Mouse (Mus musculus) intestine, embryonic 14.5 days (tissue): ENCODE results near the gene Homer1. TPM values are rescaled to one million over a fixed set of nuclear protein-coding genes. Genes with fewer than 3 reads are reported as not detected.

Experiments
- ATAC-seq: fragments of 200-750 bp; cut with Nextera tagmentation; replicated peaks from 2 replicates; pipeline ENCODE4 v1.8.0; 2017; ENCODE audit warnings: low read depth, moderate number of reproducible peaks, moderate TSS enrichment, moderate library complexity; ENCODE audit not compliant: low FRiP score, low TSS enrichment
- DNase-seq: peaks from one replicate; pipeline ENCODE4 v3.0.0-alpha.2; 2018; ENCODE audit warnings: low spot score
- H3K27ac ChIP-seq: fragments of 300-500 bp; sonication (generic); 2 replicates; pipeline ENCODE4 v1.5.1; 2014; ENCODE audit warnings: low read depth, mild to moderate bottlenecking, control low read depth
- H3K27me3 ChIP-seq: fragments of 300-500 bp; sonication (generic); replicated peaks from 2 replicates; pipeline ENCODE4 v1.6.1; 2014; ENCODE audit warnings: low read length, control low read depth; ENCODE audit not compliant: control insufficient read depth, insufficient read depth
- H3K36me3 ChIP-seq: fragments of 300-500 bp; sonication (generic); 2 replicates; pipeline ENCODE4 v1.6.1; 2014; ENCODE audit warnings: low read length, control low read depth; ENCODE audit not compliant: control insufficient read depth, insufficient read depth
- H3K4me1 ChIP-seq: fragments of 300-500 bp; sonication (generic); replicated peaks from 2 replicates; pipeline ENCODE4 v1.6.1; 2014; ENCODE audit warnings: low read length, control low read depth, mixed read lengths; ENCODE audit not compliant: control insufficient read depth, insufficient read depth
- H3K4me2 ChIP-seq: fragments of 300-500 bp; sonication (generic); 2 replicates; pipeline ENCODE4 v1.6.1; 2014; ENCODE audit warnings: low read length
- H3K4me3 ChIP-seq: fragments of 300-500 bp; sonication (generic); 2 replicates; pipeline ENCODE4 v1.5.1; 2014; ENCODE audit warnings: low read depth, low read length, control low read depth, mixed read lengths
- H3K9ac ChIP-seq: fragments of 300-500 bp; sonication (generic); 2 replicates; pipeline ENCODE4 v1.6.1; 2014; ENCODE audit warnings: mild to moderate bottlenecking, low read length
- H3K9me3 ChIP-seq: fragments of 300-500 bp; sonication (generic); 2 replicates; pipeline ENCODE4 v1.6.1; 2016; ENCODE audit warnings: low read length, control low read depth; ENCODE audit not compliant: control insufficient read depth
- WGBS: fragments of 180-500 bp; shearing (Covaris S2); extraction: QIAGEN DNeasy Blood & Tissue Kit; methylation state at CpG from one replicate; pipeline ENCODE4 v1.1.7; 2014; 5-methylcytosine and 5-hydroxymethylcytosine counted together
- polyA plus RNA-seq: library from polyadenylated mRNA; unstranded; fragments of >200 nt; fragmentation: Nextera tagmentation; extraction: Ambion mirVana; gene quantifications from 2 replicates; pipeline ENCODE4 v1.2.1, GENCODE M21; 2014

Gene Homer1
- polyA plus RNA-seq, 1 experiment from 2014 or later, result 7.2 TPM

GRCm38 (mm10) chr13:93423224-93423623, 123.8 kb downstream of the Homer1 start:
- no peaks in the 10 kb centered on the region for H3K4me1 ChIP-seq
- H3K36me3 ChIP-seq, result no peaks in the 10 kb centered on the region
- ATAC-seq (no peak), DNase-seq (no peak)
- no peak overlapping the region for H3K9ac ChIP-seq
- no peaks in the 10 kb centered on the region for H3K9me3 ChIP-seq
- no peak overlapping the region for H3K27ac ChIP-seq
- H3K4me3 ChIP-seq, result no peak overlapping the region
- H3K27me3 ChIP-seq, result no peaks in the 10 kb centered on the region
- H3K4me2 ChIP-seq, result no peak overlapping the region
- WGBS, result 91% methylated on average over 2 of the region's 2 CpGs

DNA sequence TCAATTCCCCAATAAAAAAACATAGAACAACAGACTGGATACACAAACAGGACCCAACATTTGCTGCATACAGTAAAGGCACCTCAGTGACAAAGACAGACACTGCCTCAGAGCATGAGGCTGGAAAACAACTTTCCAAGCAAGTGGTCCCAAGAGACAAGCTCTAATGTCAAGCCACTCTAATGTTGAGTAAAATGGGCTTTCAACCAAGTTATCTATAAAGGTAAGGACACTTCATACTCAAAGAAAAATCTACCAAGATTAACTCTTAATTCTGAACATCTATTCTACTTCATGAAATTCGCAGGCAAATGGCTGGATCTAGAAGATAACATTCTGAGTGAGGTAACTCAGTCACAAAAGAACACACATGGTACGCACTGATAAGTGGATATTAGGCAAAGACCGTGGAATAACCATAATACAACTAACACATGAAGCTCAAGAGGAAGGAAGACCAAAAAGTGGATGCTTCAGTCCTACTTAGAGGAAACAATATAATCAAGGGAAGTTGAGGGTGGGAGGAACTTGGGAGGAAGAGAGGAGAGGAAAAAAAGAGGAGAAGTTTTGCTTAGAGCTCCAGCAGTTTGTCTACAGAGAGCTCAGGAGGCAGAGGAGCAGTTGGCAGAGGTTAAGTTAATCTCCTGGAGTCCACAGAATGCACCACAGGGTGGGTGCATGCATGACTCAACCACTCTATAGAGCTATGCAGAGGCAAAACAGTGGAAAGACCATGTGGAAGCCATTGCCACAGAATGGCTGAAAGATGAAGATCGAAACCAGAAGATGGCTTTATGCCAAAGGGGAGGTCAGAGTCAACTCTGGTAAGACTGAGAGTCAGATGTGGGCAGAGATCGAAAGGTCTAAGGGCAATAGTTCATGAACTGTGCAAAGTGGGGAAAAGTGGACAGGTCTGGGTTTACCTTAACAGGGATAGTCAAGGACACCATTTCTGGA, 128.8 kb downstream of the Homer1 start:
- H3K4me3 ChIP-seq, result no peak overlapping the region
- DNase-seq (no peak), ATAC-seq (no peak)
- 96% methylated on average over 5 of the region's 5 CpGs for WGBS
- no peak overlapping the region for H3K4me2 ChIP-seq
- H3K9ac ChIP-seq, result no peak overlapping the region
- no peaks in the 10 kb centered on the region for H3K27me3 ChIP-seq
- no peaks in the 10 kb centered on the region for H3K9me3 ChIP-seq
- peaks cover 3% of the 10 kb centered on the region for H3K36me3 ChIP-seq
- H3K4me1 ChIP-seq, result no peaks in the 10 kb centered on the region
- no peak overlapping the region for H3K27ac ChIP-seq

GRCm38 (mm10) chr13:93429205-93429604, 129.8 kb downstream of the Homer1 start:
- Histone ChIP-seq H3K4me3 (no peak overlapping the region), H3K9me3 (no peaks in the 10 kb centered on the region), H3K9ac (no peak overlapping the region), H3K4me1 (no peaks in the 10 kb centered on the region), H3K27ac (no peak overlapping the region), H3K4me2 (no peak overlapping the region), H3K27me3 (no peaks in the 10 kb centered on the region), H3K36me3 (peaks cover 11% of the 10 kb centered on the region)
- ATAC-seq (no peak), DNase-seq (no peak)
- 93% methylated on average over 1 of the region's 1 CpGs for WGBS

- H3K4me2 ChIP-seq, result no peak overlapping the region
- H3K4me1 ChIP-seq, result no peaks in the 10 kb centered on the region
- ATAC-seq (no peak), DNase-seq (no peak)
- H3K4me3 ChIP-seq, result no peak overlapping the region
- WGBS, result 90% methylated on average over 3 of the region's 3 CpGs
- H3K27ac ChIP-seq, result no peak overlapping the region
- H3K27me3 ChIP-seq, result no peaks in the 10 kb centered on the region
- H3K36me3 ChIP-seq, result peaks cover 46% of the 10 kb centered on the region
- H3K9me3 ChIP-seq, result no peaks in the 10 kb centered on the region
- H3K9ac ChIP-seq, result no peak overlapping the region
These were observed 140.7 kb downstream of the Homer1 start for GRCm38 (mm10) chr13:93440167-93440566.

GRCm38 (mm10) chr13:93453275-93453674, 153.8 kb downstream of the Homer1 start:
- H3K27ac ChIP-seq, result no peak overlapping the region
- no peak for ATAC-seq
- WGBS, result 97% methylated on average over 6 of the region's 6 CpGs

More at GRCm38 (mm10) chr13:93453275-93453674, 153.8 kb downstream of the Homer1 start:
- H3K4me3 ChIP-seq, result no peak overlapping the region
- peaks cover 51% of the 10 kb centered on the region for H3K36me3 ChIP-seq
- DNase-seq, result no peak
- H3K27me3 ChIP-seq, result no peaks in the 10 kb centered on the region
- H3K9ac ChIP-seq, result no peak overlapping the region
- no peaks in the 10 kb centered on the region for H3K4me1 ChIP-seq
- H3K4me2 ChIP-seq, result no peak overlapping the region
- no peaks in the 10 kb centered on the region for H3K9me3 ChIP-seq

Other genes starting within 250 kb of the Homer1 start
- 0.16 and 0.20 TPM in 2 replicates for gene Cmya5, start 154.9 kb upstream of the Homer1 start, polyA plus RNA-seq
- 74.0 and 81.2 TPM in 2 replicates for gene Tent2, start 107.2 kb upstream of the Homer1 start, polyA plus RNA-seq
- gene Jmy, start 200.2 kb downstream of the Homer1 start, polyA plus RNA-seq, result 5.5 and 6.1 TPM in 2 replicates